Mouse (Mus musculus) left cerebral cortex, adult 2 months (tissue): ENCODE measurements at regions not wholly inside any gene's neighbourhood (a gene's known extent, or its start where the extent isn't known, plus 50 kb on each side); places are given as distances from the start of the nearest gene placed in this dataset.
A peak's percentile ranks its signal among the peaks of the same experiment; 100 is the strongest.

Experiments used
- DNase-seq, 2 experiments: peaks; one replicate each; pipeline ENCODE4 v3.0.0; 2021 to 2022; ENCODE audit warnings: low spot score in 2 of 2, mixed read lengths in 1 of 2; ENCODE audit errors: extremely low spot score in 1 of 2
- H3K27ac ChIP-seq: fragments of 200-600 bp; 2 replicates; pipeline ENCODE4 v1.8.1; 2022
- H3K4me3 ChIP-seq: fragments of 200-600 bp; 2 replicates; pipeline ENCODE4 v1.8.1; 2022
- CTCF ChIP-seq: fragments of 200-600 bp; IDR thresholded peaks from 2 replicates; pipeline ENCODE4 v1.8.1; 2022; ENCODE audit warnings: antibody characterized with exemption, mild to moderate bottlenecking, moderate library complexity
- intact Hi-C: fragments of 180-260 bp; cut with DNase I; formaldehyde crosslinking; loops from one replicate; pipeline ENCODE4 v1.15.1; 2025

GRCm38 (mm10) chr1:151263372-151263771, 53.4 kb downstream of the Gm47996 start:
- intact Hi-C loops = no loop called here

GRCm38 (mm10) chr1:151263830-151264229, 53.9 kb downstream of the Gm47996 start:
- Histone ChIP-seq H3K27ac (no peak overlapping the region), H3K4me3 (no peak overlapping the region)
- no peak for DNase-seq
- intact Hi-C loops = no loop called here
- TF ChIP-seq CTCF = no peak

More at GRCm38 (mm10) chr1:151263372-151263771, 53.4 kb downstream of the Gm47996 start:
- TF ChIP-seq CTCF = no peak
- no peak for DNase-seq
- Histone ChIP-seq H3K27ac (no peak overlapping the region), H3K4me3 (no peak overlapping the region)

- intact Hi-C loops = no loop called here
- H3K27ac ChIP-seq = no peak overlapping the region
- no peak overlapping the region for H3K4me3 ChIP-seq
- DNase-seq = no peak
- TF ChIP-seq CTCF = no peak
Observed at GRCm38 (mm10) chr1:151264789-151265188, 54.9 kb downstream of the Gm47996 start.

GRCm38 (mm10) chr1:151265590-151265989, 55.7 kb downstream of the Gm47996 start:
- no peak for TF ChIP-seq CTCF
- intact Hi-C loops = no loop called here
- H3K4me3 ChIP-seq = no peak overlapping the region
- H3K27ac ChIP-seq = no peak overlapping the region
- no peak for DNase-seq

GRCm38 (mm10) chr1:151266703-151267102, 56.8 kb downstream of the Gm47996 start:
- DNase-seq = no peak
- intact Hi-C loops = no loop called here
- TF ChIP-seq CTCF = no peak
- Histone ChIP-seq H3K4me3 (no peak overlapping the region), H3K27ac (no peak overlapping the region)

- TF ChIP-seq CTCF = no peak
- Histone ChIP-seq H3K4me3 (no peak overlapping the region), H3K27ac (no peak overlapping the region)
- no peak for DNase-seq
- intact Hi-C loops = no loop called here
Observed at GRCm38 (mm10) chr1:151270691-151271090, 60.8 kb downstream of the Gm47996 start.

- Histone ChIP-seq H3K27ac (no peak overlapping the region), H3K4me3 (no peak overlapping the region)
- no peak for TF ChIP-seq CTCF
- DNase-seq = no peak
- intact Hi-C loops = no loop called here
Observed at GRCm38 (mm10) chr1:151274306-151274705, 64.4 kb downstream of the Gm47996 start.

GRCm38 (mm10) chr1:151275581-151275980, 65.7 kb downstream of the Gm47996 start:
- Histone ChIP-seq H3K27ac (no peak overlapping the region), H3K4me3 (no peak overlapping the region)
- intact Hi-C loops = no loop called here
- TF ChIP-seq CTCF = no peak
- DNase-seq = no peak

GRCm38 (mm10) chr1:151279955-151280354, 64.3 kb upstream of the Ivns1abp start:
- intact Hi-C loops = no loop called here
- H3K27ac ChIP-seq = no peak overlapping the region
- no peak for DNase-seq
- no peak overlapping the region for H3K4me3 ChIP-seq
- no peak for TF ChIP-seq CTCF

- TF ChIP-seq CTCF = no peak
- no peak overlapping the region for H3K4me3 ChIP-seq
- no peak overlapping the region for H3K27ac ChIP-seq
- no peak for DNase-seq
- intact Hi-C loops = no loop called here
Observed at GRCm38 (mm10) chr1:151285045-151285444, 59.2 kb upstream of the Ivns1abp start.

GRCm38 (mm10) chr1:151287451-151287850, 56.8 kb upstream of the Ivns1abp start:
- peak; percentile 22 to 23 for DNase-seq

GRCm38 (mm10) chr1:151289061-151289460, 55.2 kb upstream of the Ivns1abp start:
- DNase-seq = no peak
- no peak overlapping the region for H3K4me3 ChIP-seq
- no peak overlapping the region for H3K27ac ChIP-seq
- intact Hi-C loops = no loop called here
- no peak for TF ChIP-seq CTCF

More at GRCm38 (mm10) chr1:151287451-151287850, 56.8 kb upstream of the Ivns1abp start:
- H3K4me3 ChIP-seq = no peak overlapping the region
- TF ChIP-seq CTCF = no peak
- intact Hi-C loops = no loop called here
- no peak overlapping the region for H3K27ac ChIP-seq

GRCm38 (mm10) chr1:151289493-151290258, 54.6 kb upstream of the Ivns1abp start:
- Histone ChIP-seq H3K27ac (no peak overlapping the region), H3K4me3 (no peak overlapping the region)
- no peak for TF ChIP-seq CTCF
- no peak for DNase-seq
- intact Hi-C loops = no loop called here
